23 mouse cellular contexts compared by ENCODE assay signal in the genomic region with DNA sequence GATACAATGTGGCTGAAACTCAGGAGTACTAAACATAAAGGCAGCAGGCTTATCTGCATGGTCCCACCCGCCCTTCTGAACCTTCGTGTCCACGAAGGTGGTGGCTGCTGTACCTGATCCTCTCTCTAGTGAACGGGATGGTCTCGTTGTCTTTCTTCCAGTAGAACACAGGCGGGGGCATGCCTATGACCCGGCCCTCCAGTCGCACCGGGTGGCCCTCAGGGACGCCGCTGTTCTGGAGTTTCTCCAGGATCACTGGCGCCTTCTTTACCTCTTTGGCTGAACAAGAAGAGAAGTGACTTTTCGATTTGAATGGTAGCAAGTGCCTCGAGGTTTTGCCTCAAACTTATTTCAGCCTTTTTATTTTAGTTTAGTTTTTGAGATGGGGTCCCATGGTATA. TPM values are rescaled to one million over a fixed set of nuclear protein-coding genes. Genes with fewer than 3 reads are reported as not detected.
A peak's percentile ranks its signal among the peaks of the same experiment; 100 is the strongest.
DNase-seq lines count a peak whose midpoint lies in the region; ATAC-seq and TF ChIP-seq lines count a peak whose summit lies in the region.
"Had no signal": no experiment of that assay in that cellular context is flagged by ENCODE, and none has a peak within 500 bp of the region (broad histone marks: within the 10 kb centered on the region; RNA-seq: fewer than 3 reads in every experiment).

No protein-coding gene starts in this region.

- H3K4me1 ChIP-seq in midbrain, embryonic 11.5 days (ENCODE audit: control insufficient read depth, insufficient read depth, low read length), result no peaks in the 10 kb centered on the region
- no peaks in the 10 kb centered on the region for H3K4me1 ChIP-seq in midbrain, postnatal 0 days (ENCODE audit: insufficient read depth, low read length)
- H3K4me1 ChIP-seq in ES-Bruce4 (ENCODE audit: control insufficient read depth, insufficient read depth, low read length), result no peaks in the 10 kb centered on the region
- H3K4me1 ChIP-seq: embryonic facial prominence, embryonic 10.5 days; embryonic facial prominence, embryonic 12.5 days; forebrain, embryonic 13.5 days; forebrain, embryonic 15.5 days had no signal

- no peak for TF ChIP-seq CTCF in midbrain, postnatal 0 days (IDR thresholded peaks at IDR 0.05)
- TF ChIP-seq CTCF in ES-Bruce4 (IDR thresholded peaks at IDR 0.05; ENCODE audit: low read depth, low read length), result no peak

- no peak overlapping the region for H3K27ac ChIP-seq in midbrain, embryonic 11.5 days (ENCODE audit: low read depth, low read length)
- H3K27ac ChIP-seq in midbrain, postnatal 0 days (ENCODE audit: low read depth, low read length), result no peak overlapping the region
- no peak overlapping the region for H3K27ac ChIP-seq in ES-Bruce4 (ENCODE audit: insufficient read depth, low read length)
- H3K27ac ChIP-seq: embryonic facial prominence, embryonic 10.5 days; embryonic facial prominence, embryonic 12.5 days; forebrain, embryonic 13.5 days; forebrain, embryonic 15.5 days had no signal

- peak; percentile 33 for DNase-seq in midbrain, embryonic 11.5 days (ENCODE audit: low spot score, missing footprints)
- no peak for DNase-seq in midbrain, postnatal 0 days (ENCODE audit: low spot score)
- DNase-seq in spleen, postnatal 36 days (ENCODE audit: low spot score in 2 of 2), result no peak
- DNase-seq in cerebellum, adult 8-10 months, result no peak
- DNase-seq: adrenal gland, adult 2 months; adrenal gland, postnatal 10 days; adrenal gland, postnatal 25 days; cerebellum, adult 11 months; cerebellum, adult 18-20 months; cerebellum, adult 9-10 months; cerebellum, postnatal 10 days; cerebellum, postnatal 25 days; forebrain, postnatal 0 days had no signal

- no peak overlapping the region for H3K4me3 ChIP-seq in midbrain, embryonic 11.5 days (ENCODE audit: low read depth, low read length)
- no peak overlapping the region for H3K4me3 ChIP-seq in midbrain, postnatal 0 days (ENCODE audit: low read depth, low read length)
- H3K4me3 ChIP-seq in ES-Bruce4 (ENCODE audit: low read depth, low read length), result peak overlapping the region; percentile 5; the same call in 1 of the 2 replicates
- H3K4me3 ChIP-seq: embryonic facial prominence, embryonic 10.5 days; embryonic facial prominence, embryonic 12.5 days; forebrain, embryonic 13.5 days; forebrain, embryonic 15.5 days had no signal

- H3K9ac ChIP-seq in midbrain, embryonic 11.5 days (ENCODE audit: low read length), result no peak overlapping the region
- no peak overlapping the region for H3K9ac ChIP-seq in midbrain, postnatal 0 days (replicated peaks; ENCODE audit: low read length, poor library complexity, severe bottlenecking)
- H3K9ac ChIP-seq in ES-Bruce4 (ENCODE audit: low read depth, poor library complexity, severe bottlenecking), result no peak overlapping the region
- H3K9ac ChIP-seq: embryonic facial prominence, embryonic 12.5 days; forebrain, embryonic 13.5 days; forebrain, embryonic 15.5 days; forebrain, postnatal 0 days had no signal

- H3K4me2 ChIP-seq in midbrain, embryonic 11.5 days, result no peak overlapping the region
- H3K4me2 ChIP-seq in midbrain, postnatal 0 days (ENCODE audit: low read depth, low read length, poor library complexity, severe bottlenecking), result no peak overlapping the region
- H3K4me2 ChIP-seq: embryonic facial prominence, embryonic 12.5 days; forebrain, embryonic 13.5 days; forebrain, embryonic 15.5 days had no signal

- ATAC-seq in midbrain, embryonic 11.5 days (ENCODE audit: low FRiP score), result no peak
- ATAC-seq in midbrain, postnatal 0 days (ENCODE audit: low FRiP score), result no peak
- ATAC-seq: forebrain, embryonic 13.5 days; forebrain, embryonic 15.5 days; forebrain, postnatal 0 days had no signal

- no peaks in the 10 kb centered on the region for H3K9me3 ChIP-seq in midbrain, embryonic 11.5 days (ENCODE audit: control insufficient read depth, low read length)
- no peaks in the 10 kb centered on the region for H3K9me3 ChIP-seq in midbrain, postnatal 0 days (ENCODE audit: low read length)
- no peaks in the 10 kb centered on the region for H3K9me3 ChIP-seq in ES-Bruce4 (replicated peaks; ENCODE audit: control insufficient read depth, insufficient read depth, low read length, poor library complexity, severe bottlenecking)
- H3K9me3 ChIP-seq: embryonic facial prominence, embryonic 10.5 days; embryonic facial prominence, embryonic 12.5 days; forebrain, embryonic 13.5 days; forebrain, embryonic 15.5 days had no signal

- TF ChIP-seq EP300 in ES-Bruce4 (IDR thresholded peaks at IDR 0.05; ENCODE audit: insufficient read depth, low read depth, low read length), result no peak

- no peaks in the 10 kb centered on the region for H3K27me3 ChIP-seq in midbrain, embryonic 11.5 days (ENCODE audit: control insufficient read depth, insufficient read depth, low read length)
- H3K27me3 ChIP-seq in midbrain, postnatal 0 days (ENCODE audit: insufficient read depth, low read length), result no peaks in the 10 kb centered on the region
- no peaks in the 10 kb centered on the region for H3K27me3 ChIP-seq in ES-Bruce4 (ENCODE audit: control insufficient read depth, insufficient read depth, low read length, poor library complexity, severe bottlenecking)
- H3K27me3 ChIP-seq: embryonic facial prominence, embryonic 12.5 days; forebrain, embryonic 13.5 days; forebrain, embryonic 15.5 days had no signal

- H3K36me3 ChIP-seq in midbrain, embryonic 11.5 days (ENCODE audit: control insufficient read depth, insufficient read depth, low read length), result no peaks in the 10 kb centered on the region
- H3K36me3 ChIP-seq in midbrain, postnatal 0 days (ENCODE audit: insufficient read depth, low read length), result no peaks in the 10 kb centered on the region
- no peaks in the 10 kb centered on the region for H3K36me3 ChIP-seq in ES-Bruce4 (ENCODE audit: control insufficient read depth, insufficient read depth, low read length, poor library complexity, severe bottlenecking)
- H3K36me3 ChIP-seq: embryonic facial prominence, embryonic 10.5 days; embryonic facial prominence, embryonic 12.5 days; forebrain, embryonic 15.5 days had no signal

- WGBS in midbrain, embryonic 11.5 days, result 79% methylated on average over 14 of the region's 14 CpGs
- 76% methylated on average over 14 of the region's 14 CpGs for WGBS in midbrain, postnatal 0 days

- TF ChIP-seq POLR2A in ES-Bruce4 (IDR thresholded peaks at IDR 0.05; ENCODE audit: insufficient read depth, low read length), result no peak

RNA-seq across cellular contexts. Expression of gene Atoh7, which starts 20.5 kb away (rescaled TPM):
- 1.1 and 2.0 TPM in 2 replicates for polyA plus RNA-seq in midbrain, embryonic 11.5 days (2014; fragmentation: Nextera tagmentation; extraction: Ambion mirVana)
- 0.99 and 4.4 TPM in 2 replicates for total RNA-seq in midbrain, postnatal 0 days (2014; rRNA removed)
- 4.8 and 6.0 TPM in 2 replicates for polyA plus RNA-seq in midbrain, postnatal 0 days (2015; fragmentation: Nextera tagmentation; extraction: Ambion mirVana)
- polyA plus RNA-seq in ES-Bruce4 (2011; ENCODE audit: insufficient read depth, insufficient read length, low read depth, missing spikeins), result not detected in 2 replicates
- total RNA-seq: adrenal gland, adult 2 months; adrenal gland, postnatal 10 days; adrenal gland, postnatal 25 days; adrenal gland, postnatal 4 days; ES-E14; MEL had no signal
- polyA plus RNA-seq: adrenal gland, adult 2 months; C2C12; embryonic facial prominence, embryonic 14.5 days had no signal

RNA-seq across cellular contexts. Expression of gene Pbld1, which starts 60.0 kb away (rescaled TPM):
- polyA plus RNA-seq in midbrain, embryonic 11.5 days (2014; fragmentation: Nextera tagmentation; extraction: Ambion mirVana), result 0.73 and 0.96 TPM in 2 replicates
- not detected in 2 replicates for total RNA-seq in midbrain, postnatal 0 days (2014; rRNA removed)
- 0.45 and 0.59 TPM in 2 replicates for polyA plus RNA-seq in midbrain, postnatal 0 days (2015; fragmentation: Nextera tagmentation; extraction: Ambion mirVana)
- not detected in 2 replicates for polyA plus RNA-seq in ES-Bruce4 (2011; ENCODE audit: insufficient read depth, insufficient read length, low read depth, missing spikeins)
- total RNA-seq: forebrain, postnatal 0 days had no signal
